ENCODE assay signal across 11 mouse cellular contexts in genomic region chr2:168003431-168003830, GRCm38 (mm10). TPM values are rescaled to one million over a fixed set of nuclear protein-coding genes. Genes with fewer than 3 reads are reported as not detected.
DNase-seq lines count a peak whose midpoint lies in the region; ATAC-seq and TF ChIP-seq lines count a peak whose summit lies in the region.
"Had no signal": no experiment of that assay in that cellular context is flagged by ENCODE, and none has a peak within 500 bp of the region (broad histone marks: within the 10 kb centered on the region; RNA-seq: fewer than 3 reads in every experiment).

No protein-coding gene starts in this region.

- no peak overlapping the region for H3K4me3 ChIP-seq in neural tube, embryonic 12.5 days
- H3K4me3 ChIP-seq in neural tube, embryonic 15.5 days (replicated peaks), result no peak overlapping the region
- no peak overlapping the region for H3K4me3 ChIP-seq in stomach, embryonic 15.5 days (replicated peaks)
- no peak overlapping the region for H3K4me3 ChIP-seq in thymus, adult 2 months (ENCODE audit: control insufficient read depth, insufficient read depth, low read length)

- H3K27me3 ChIP-seq in neural tube, embryonic 12.5 days (replicated peaks), result no peaks in the 10 kb centered on the region
- no peaks in the 10 kb centered on the region for H3K27me3 ChIP-seq in neural tube, embryonic 15.5 days (replicated peaks)
- H3K27me3 ChIP-seq in stomach, embryonic 15.5 days (replicated peaks), result no peaks in the 10 kb centered on the region
- H3K27me3 ChIP-seq in thymus, adult 2 months (ENCODE audit: control insufficient read depth, insufficient read depth, low read length), result no peaks in the 10 kb centered on the region

- H3K9me3 ChIP-seq in neural tube, embryonic 12.5 days, result 0 out of 2 replicates have a peak, but pooled peaks cover 5% of the 10 kb centered on the region
- 0 out of 2 replicates have a peak, but pooled peaks cover 3% of the 10 kb centered on the region for H3K9me3 ChIP-seq in neural tube, embryonic 15.5 days (replicated peaks)
- no peaks in the 10 kb centered on the region for H3K9me3 ChIP-seq in stomach, embryonic 15.5 days

- no peak overlapping the region for H3K9ac ChIP-seq in neural tube, embryonic 12.5 days
- no peak overlapping the region for H3K9ac ChIP-seq in neural tube, embryonic 15.5 days (replicated peaks)
- H3K9ac ChIP-seq in stomach, embryonic 15.5 days, result no peak overlapping the region

- WGBS in neural tube, embryonic 12.5 days, result 66% methylated on average over 12 of the region's 12 CpGs
- WGBS in neural tube, embryonic 15.5 days, result 52% methylated on average over 12 of the region's 12 CpGs
- 52% methylated on average over 12 of the region's 12 CpGs for WGBS in stomach, embryonic 15.5 days
- 94% methylated on average over 12 of the region's 12 CpGs for WGBS in thymus, adult 2 months

- no peak for TF ChIP-seq CTCF in thymus, adult 2 months (IDR thresholded peaks at IDR 0.05; ENCODE audit: borderline replicate concordance, control insufficient read depth, extremely low read depth, insufficient read depth, low read length, poor library complexity)

- H3K4me1 ChIP-seq in neural tube, embryonic 12.5 days, result no peaks in the 10 kb centered on the region; the same call in 1 of the 2 replicates
- no peaks in the 10 kb centered on the region for H3K4me1 ChIP-seq in neural tube, embryonic 15.5 days
- peaks cover 12% of the 10 kb centered on the region for H3K4me1 ChIP-seq in stomach, embryonic 15.5 days
- no peaks in the 10 kb centered on the region for H3K4me1 ChIP-seq in thymus, adult 2 months (replicated peaks; ENCODE audit: control insufficient read depth, insufficient read depth, low read length)

- H3K36me3 ChIP-seq in neural tube, embryonic 12.5 days, result no peaks in the 10 kb centered on the region
- no peaks in the 10 kb centered on the region for H3K36me3 ChIP-seq in neural tube, embryonic 15.5 days
- no peaks in the 10 kb centered on the region; the same call in 1 of the 2 replicates for H3K36me3 ChIP-seq in stomach, embryonic 15.5 days
- H3K36me3 ChIP-seq in thymus, adult 2 months (ENCODE audit: control insufficient read depth, insufficient read depth, low read length), result no peaks in the 10 kb centered on the region

- DNase-seq in adrenal gland, postnatal 36 days, result peak; percentile 36 to 44
- no peak for DNase-seq in adrenal gland, adult (ENCODE audit: inconsistent age in 2 of 2, low spot score in 1 of 2)
- peak; percentile 61 for DNase-seq in kidney, postnatal 10 days
- DNase-seq in thymus, adult 2 months, result no peak
- no peak for DNase-seq in frontal cortex, postnatal 14 days (ENCODE audit: low spot score in 2 of 2)
- DNase-seq: B cell, adult 2 months; cerebellum, adult 18-20 months; spleen, adult 18-20 months had no signal

- ATAC-seq in neural tube, embryonic 12.5 days (ENCODE audit: low FRiP score, low read depth), result peak; percentile 2; the same call in 1 of the 2 replicates
- ATAC-seq in neural tube, embryonic 15.5 days (ENCODE audit: low FRiP score), result no peak
- peak; percentile 45; the same call in 1 of the 2 replicates for ATAC-seq in stomach, embryonic 15.5 days (ENCODE audit: insufficient read depth, low FRiP score, low read depth)

- H3K27ac ChIP-seq in neural tube, embryonic 12.5 days, result no peak overlapping the region
- H3K27ac ChIP-seq in neural tube, embryonic 15.5 days (replicated peaks), result no peak overlapping the region
- no peak overlapping the region for H3K27ac ChIP-seq in stomach, embryonic 15.5 days
- H3K27ac ChIP-seq in thymus, adult 2 months (ENCODE audit: control insufficient read depth, insufficient read depth, low read length), result no peak overlapping the region

- no peak for TF ChIP-seq POLR2A in thymus, adult 2 months (IDR thresholded peaks at IDR 0.05; ENCODE audit: control insufficient read depth, extremely low read depth, insufficient read depth, low read length, poor library complexity)

- no peak overlapping the region for H3K4me2 ChIP-seq in neural tube, embryonic 12.5 days (replicated peaks)
- no peak overlapping the region for H3K4me2 ChIP-seq in neural tube, embryonic 15.5 days
- no peak overlapping the region for H3K4me2 ChIP-seq in stomach, embryonic 15.5 days

RNA-seq across cellular contexts. Expression of gene Ripor3, which starts 7.0 kb away (rescaled TPM):
- 1 to 10 TPM; 2.1 TPM for total RNA-seq in adrenal gland, postnatal 36 days (2021)
- 0.37 and 0.60 TPM in 2 replicates for polyA plus RNA-seq in neural tube, embryonic 12.5 days (2016; fragmentation: Nextera tagmentation; extraction: Ambion mirVana)
- 0.47 and 0.66 TPM in 2 replicates for polyA plus RNA-seq in neural tube, embryonic 15.5 days (2015; fragmentation: Nextera tagmentation; extraction: Ambion mirVana)
- 3.5 and 4.5 TPM in 2 replicates for polyA plus RNA-seq in stomach, embryonic 15.5 days (2015; fragmentation: Nextera tagmentation; extraction: Ambion mirVana)
- polyA plus RNA-seq in thymus, adult 2 months (2012; rRNA removed), result 1.4 and 1.5 TPM in 2 replicates

Comparison
In these comparisons a context has a peak if more than half of its experiments do, and no peak if none do; other contexts are left out.
1. DNase-seq: peak in adrenal gland, postnatal 36 days (2 of 2) and kidney, postnatal 10 days (single experiment); none in adrenal gland, adult (0 of 2), thymus, adult 2 months (single experiment) and frontal cortex, postnatal 14 days (0 of 2).